Mouse (Mus musculus) CH12.LX (cell line): ENCODE results near the gene Aebp1.

Experiments
- CHD1 ChIP-seq: IDR thresholded peaks from 2 replicates; pipeline ENCODE4 v1.6.1; 2012; ENCODE audit warnings: low read depth, low read length, improper control_type of control experiment, inconsistent platforms
- CTCF ChIP-seq, 2 experiments: IDR thresholded peaks in 1 of 2; conservative IDR thresholded peaks in 1 of 2; 2 replicates each; pipeline ENCODE4 v1.5.1; 2011 to 2012; ENCODE audit warnings: low read depth in 2 of 2, low read length in 2 of 2, improper control_type of control experiment in 1 of 2, inconsistent platforms in 1 of 2, mild to moderate bottlenecking in 1 of 2, moderate library complexity in 1 of 2
- EP300 ChIP-seq: IDR thresholded peaks from 2 replicates; pipeline ENCODE4 v1.6.1; 2011; ENCODE audit warnings: low read length, improper control_type of control experiment
- GABPA ChIP-seq: IDR thresholded peaks from 2 replicates; pipeline ENCODE4 v1.6.1; 2012; ENCODE audit warnings: low read depth, low read length, improper control_type of control experiment, inconsistent platforms; ENCODE audit not compliant: insufficient replicate concordance
- MEF2A ChIP-seq: IDR thresholded peaks from 2 replicates; pipeline ENCODE4 v1.6.1; 2014; ENCODE audit warnings: low read depth, mild to moderate bottlenecking, inconsistent platforms, low read length, improper control_type of control experiment, borderline replicate concordance
- POLR2AphosphoS2 ChIP-seq: IDR thresholded peaks from 2 replicates; pipeline ENCODE4 v1.6.1; 2011; ENCODE audit warnings: low read depth, low read length, improper control_type of control experiment
- RCOR1 ChIP-seq: conservative IDR thresholded peaks from 2 replicates; pipeline ENCODE4 v1.6.1; 2012; ENCODE audit warnings: low read depth, mild to moderate bottlenecking, inconsistent platforms, low read length, improper control_type of control experiment
- USF1 ChIP-seq: IDR thresholded peaks from 2 replicates; pipeline ENCODE4 v1.6.1; 2014; ENCODE audit warnings: low read depth, mild to moderate bottlenecking, inconsistent platforms, low read length, improper control_type of control experiment
- USF2 ChIP-seq: conservative IDR thresholded peaks from 2 replicates; pipeline ENCODE4 v1.6.1; 2011; ENCODE audit warnings: low read depth, low read length, improper control_type of control experiment
- ZNF384 ChIP-seq: IDR thresholded peaks from 2 replicates; pipeline ENCODE4 v1.6.1; 2012; ENCODE audit warnings: low read depth, low read length, improper control_type of control experiment, inconsistent platforms

GRCm38 (mm10) chr11:5840346-5840745, 21.4 kb upstream of the Aebp1 start:
- TF ChIP-seq CTCF (conservative IDR thresholded peaks at IDR 0.05 in 1 of 2, IDR thresholded peaks at IDR 0.05 in 1 of 2; ENCODE audit: low read depth in 2 of 2, low read length in 2 of 2), result no peak
- no peak for TF ChIP-seq USF1
- no peak for TF ChIP-seq EP300
- no peak for TF ChIP-seq ZNF384
- no peak for TF ChIP-seq RCOR1
- no peak for TF ChIP-seq GABPA
- no peak for TF ChIP-seq MEF2A
- TF ChIP-seq CHD1, result no peak
- TF ChIP-seq USF2, result no peak
- no peak for TF ChIP-seq POLR2AphosphoS2
